Comparison of ENCODE assay signal across 8 mouse cellular contexts in the genomic region with DNA sequence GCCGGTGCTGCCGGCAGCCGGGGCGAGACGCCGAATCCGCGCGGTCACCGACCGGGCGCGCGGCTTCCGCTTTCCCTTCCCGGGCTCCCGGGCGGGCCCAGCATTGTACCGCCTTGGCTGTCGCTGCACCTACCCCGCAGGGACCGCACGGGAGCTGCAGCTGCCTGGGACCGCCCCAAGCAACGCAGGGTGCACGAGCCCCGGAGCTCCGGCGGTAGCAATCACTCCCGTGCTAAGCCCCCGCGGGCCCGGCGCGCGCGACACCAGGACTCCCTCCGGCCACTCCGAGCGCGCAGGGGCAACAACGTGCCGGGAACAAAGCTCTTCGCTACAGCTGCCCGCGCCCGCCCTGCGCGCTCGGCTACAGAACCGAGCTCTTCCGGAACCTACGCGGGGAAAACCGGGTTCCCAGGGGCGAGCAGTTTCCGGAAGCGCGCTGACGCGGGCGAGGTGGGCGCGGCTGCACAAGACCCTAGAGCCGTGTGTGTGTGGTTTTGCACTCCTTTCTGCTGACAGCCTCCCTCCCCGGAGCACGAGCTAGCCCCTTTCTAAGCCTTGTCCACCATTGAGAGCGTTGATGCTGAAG. TPM values are rescaled to one million over a fixed set of nuclear protein-coding genes. Genes with fewer than 3 reads are reported as not detected.
DNase-seq lines count a peak whose midpoint lies in the region; ATAC-seq lines count a peak whose summit lies in the region.

TSS of gene Panx1 (minus strand) at position 395 of the 586 bp plus-strand sequence.

- peak within 1 kb of the TSS; percentile 92 for H3K27ac ChIP-seq in hindbrain, embryonic 12.5 days

- peak; percentile 76 to 77 for DNase-seq in CD8-positive naive resting alpha-beta T cell, adult 2 months (ENCODE audit: low read depth in 2 of 2, low spot score in 2 of 2)
- DNase-seq in brain, adult 2 months (ENCODE audit: low read depth, low spot score), result peak; percentile 84
- peak; percentile 47 to 73 for DNase-seq in frontal cortex, postnatal 10 days (ENCODE audit: low spot score in 2 of 2)
- DNase-seq in layer of hippocampus, postnatal 14 days (ENCODE audit: low spot score in 2 of 2), result peak; percentile 71 to 74
- peak; percentile 67 for DNase-seq in lung, postnatal 25 days (ENCODE audit: low spot score)
- peak; percentile 81 for DNase-seq in retina, embryonic 14.5 days (ENCODE audit: low spot score)
- DNase-seq in thymus, postnatal 25 days, result peak; percentile 85

- peak within 1 kb of the TSS; percentile 64 for H3K4me2 ChIP-seq in hindbrain, embryonic 12.5 days (replicated peaks)

- no peaks in the 10 kb centered on the region for H3K9me3 ChIP-seq in hindbrain, embryonic 12.5 days (replicated peaks)

- no peaks in the 10 kb centered on the region for H3K27me3 ChIP-seq in hindbrain, embryonic 12.5 days

- H3K4me3 ChIP-seq in hindbrain, embryonic 12.5 days, result peak within 1 kb of the TSS; percentile 83

- WGBS in hindbrain, embryonic 12.5 days, result under 1% methylated on average over 64 of the region's 68 CpGs

- ATAC-seq in hindbrain, embryonic 12.5 days (ENCODE audit: low FRiP score), result peak; percentile 91

- H3K9ac ChIP-seq in hindbrain, embryonic 12.5 days, result peak within 1 kb of the TSS; percentile 89

- no peaks in the 10 kb centered on the region for H3K36me3 ChIP-seq in hindbrain, embryonic 12.5 days

- peaks cover 23% of the 10 kb centered on the region for H3K4me1 ChIP-seq in hindbrain, embryonic 12.5 days

RNA-seq across cellular contexts. Expression of gene Panx1, which starts in this region (rescaled TPM):
- polyA plus RNA-seq in hindbrain, embryonic 12.5 days (2016; fragmentation: Nextera tagmentation; extraction: Ambion mirVana), result 104 and 114 TPM in 2 replicates
- 10 to 100 TPM; 42.4 to 48.1 TPM for total RNA-seq in layer of hippocampus, postnatal 14 days (2021)

Comparison
In these comparisons a context has a peak if more than half of its experiments do, and no peak if none do; other contexts are left out.
1. Peak in every context shown above with its lines: DNase-seq, ATAC-seq, H3K4me3 ChIP-seq and H3K27ac ChIP-seq.